Comparison of ENCODE assay signal across 9 mouse cellular contexts in the genomic region with DNA sequence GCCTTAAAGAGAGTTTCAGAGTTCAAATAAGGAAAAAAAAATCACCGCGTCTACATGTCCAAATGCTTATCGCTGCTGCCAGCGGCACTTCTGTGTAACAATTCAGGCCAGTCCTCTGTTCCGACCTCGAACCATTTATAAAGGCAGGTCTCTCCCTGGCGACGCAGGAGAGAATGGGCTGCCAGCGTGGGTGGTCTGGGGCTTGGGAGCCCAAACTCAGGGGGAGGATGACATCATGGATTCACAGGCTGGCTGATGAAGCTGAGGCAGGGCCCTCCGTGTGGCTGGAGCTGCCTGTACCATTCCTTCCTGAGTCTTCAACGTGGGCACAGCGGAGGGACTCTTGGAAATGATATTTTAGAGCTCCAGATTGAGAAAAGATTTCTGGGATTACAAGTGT.
A peak's percentile ranks its signal among the peaks of the same experiment; 100 is the strongest.
DNase-seq lines count a peak whose midpoint lies in the region; ATAC-seq and TF ChIP-seq lines count a peak whose summit lies in the region.
"Had no signal": no experiment of that assay in that cellular context is flagged by ENCODE, and none has a peak within 500 bp of the region (broad histone marks: within the 10 kb centered on the region; RNA-seq: fewer than 3 reads in every experiment).

No protein-coding gene starts in this region.

- no peaks in the 10 kb centered on the region for H3K9me3 ChIP-seq in kidney, embryonic 15.5 days (replicated peaks)
- no peaks in the 10 kb centered on the region for H3K9me3 ChIP-seq in embryonic facial prominence, embryonic 11.5 days (replicated peaks; ENCODE audit: control insufficient read depth, low read length)
- peaks cover 4% of the 10 kb centered on the region; the same call in 1 of the 2 replicates for H3K9me3 ChIP-seq in hindbrain, embryonic 10.5 days
- H3K9me3 ChIP-seq in midbrain, embryonic 10.5 days (replicated peaks), result 0 out of 2 replicates have a peak, but pooled peaks cover 3% of the 10 kb centered on the region
- no peaks in the 10 kb centered on the region for H3K9me3 ChIP-seq in liver, embryonic 12.5 days (replicated peaks)

- H3K36me3 ChIP-seq in kidney, embryonic 15.5 days, result no peaks in the 10 kb centered on the region
- no peaks in the 10 kb centered on the region for H3K36me3 ChIP-seq in kidney, adult 2 months (ENCODE audit: control insufficient read depth, insufficient read depth, low read length)
- no peaks in the 10 kb centered on the region for H3K36me3 ChIP-seq in embryonic facial prominence, embryonic 11.5 days (replicated peaks; ENCODE audit: control insufficient read depth, insufficient read depth, low read depth, low read length)
- H3K36me3 ChIP-seq in hindbrain, embryonic 10.5 days, result no peaks in the 10 kb centered on the region
- H3K36me3 ChIP-seq in midbrain, embryonic 10.5 days, result no peaks in the 10 kb centered on the region
- no peaks in the 10 kb centered on the region for H3K36me3 ChIP-seq in liver, embryonic 12.5 days
- H3K36me3 ChIP-seq: liver, embryonic 13.5 days had no signal

- H3K4me1 ChIP-seq in kidney, embryonic 15.5 days, result peaks cover 12% of the 10 kb centered on the region
- no peaks in the 10 kb centered on the region for H3K4me1 ChIP-seq in kidney, adult 2 months (ENCODE audit: control insufficient read depth, insufficient read depth, low read length)
- peaks cover 3% of the 10 kb centered on the region; the same call in 1 of the 2 replicates for H3K4me1 ChIP-seq in embryonic facial prominence, embryonic 11.5 days (ENCODE audit: control insufficient read depth, insufficient read depth, low read length)
- H3K4me1 ChIP-seq in hindbrain, embryonic 10.5 days (replicated peaks), result peaks cover 20% of the 10 kb centered on the region
- H3K4me1 ChIP-seq in midbrain, embryonic 10.5 days, result peaks cover 31% of the 10 kb centered on the region
- H3K4me1 ChIP-seq in liver, embryonic 12.5 days, result no peaks in the 10 kb centered on the region
- H3K4me1 ChIP-seq: liver, embryonic 13.5 days had no signal

- TF ChIP-seq POLR2A in kidney, adult 2 months (IDR thresholded peaks at IDR 0.05; ENCODE audit: low read depth, low read length), result no peak

- H3K27ac ChIP-seq in kidney, embryonic 15.5 days, result no peak overlapping the region
- H3K27ac ChIP-seq in kidney, adult 2 months (ENCODE audit: insufficient read depth, low read depth, low read length), result no peak overlapping the region
- no peak overlapping the region for H3K27ac ChIP-seq in embryonic facial prominence, embryonic 11.5 days (replicated peaks; ENCODE audit: low read depth, low read length)
- peak overlapping the region; percentile 74 for H3K27ac ChIP-seq in hindbrain, embryonic 10.5 days
- peak overlapping the region; percentile 70 for H3K27ac ChIP-seq in midbrain, embryonic 10.5 days (replicated peaks)
- H3K27ac ChIP-seq in liver, embryonic 12.5 days, result no peak overlapping the region
- H3K27ac ChIP-seq: liver, embryonic 13.5 days had no signal

- no peaks in the 10 kb centered on the region for H3K27me3 ChIP-seq in kidney, embryonic 15.5 days
- no peaks in the 10 kb centered on the region for H3K27me3 ChIP-seq in kidney, adult 2 months (replicated peaks; ENCODE audit: control insufficient read depth, insufficient read depth, low read length)
- no peaks in the 10 kb centered on the region for H3K27me3 ChIP-seq in embryonic facial prominence, embryonic 11.5 days (ENCODE audit: control insufficient read depth, insufficient read depth, low read length)
- peaks cover 6% of the 10 kb centered on the region; the same call in 1 of the 2 replicates for H3K27me3 ChIP-seq in hindbrain, embryonic 10.5 days (ENCODE audit: insufficient read depth, poor library complexity, severe bottlenecking)
- H3K27me3 ChIP-seq in midbrain, embryonic 10.5 days (ENCODE audit: low read depth, poor library complexity, severe bottlenecking), result peaks cover 15% of the 10 kb centered on the region; the same call in 1 of the 2 replicates
- no peaks in the 10 kb centered on the region for H3K27me3 ChIP-seq in liver, embryonic 12.5 days (replicated peaks)
- H3K27me3 ChIP-seq: liver, embryonic 13.5 days had no signal

- 33% methylated on average over 12 of the region's 12 CpGs for WGBS in kidney, embryonic 15.5 days
- 60% methylated on average over 12 of the region's 12 CpGs for WGBS in kidney, adult 2 months
- 20% methylated on average over 12 of the region's 12 CpGs for WGBS in embryonic facial prominence, embryonic 11.5 days
- 16% methylated on average over 12 of the region's 12 CpGs for WGBS in hindbrain, embryonic 10.5 days
- WGBS in midbrain, embryonic 10.5 days, result 22% methylated on average over 12 of the region's 12 CpGs
- 59% methylated on average over 12 of the region's 12 CpGs for WGBS in liver, embryonic 12.5 days (ENCODE audit: insufficient replicate concordance)

- H3K4me3 ChIP-seq in kidney, embryonic 15.5 days (replicated peaks), result no peak overlapping the region
- H3K4me3 ChIP-seq in kidney, adult 2 months (ENCODE audit: insufficient read depth, low read depth, low read length), result no peak overlapping the region
- H3K4me3 ChIP-seq in embryonic facial prominence, embryonic 11.5 days (ENCODE audit: low read depth, low read length), result no peak overlapping the region
- peak overlapping the region; percentile 32 for H3K4me3 ChIP-seq in hindbrain, embryonic 10.5 days
- H3K4me3 ChIP-seq in midbrain, embryonic 10.5 days, result peak overlapping the region; percentile 22
- H3K4me3 ChIP-seq in liver, embryonic 12.5 days, result no peak overlapping the region
- H3K4me3 ChIP-seq: liver, embryonic 13.5 days had no signal

- TF ChIP-seq CTCF in kidney, adult 2 months (conservative IDR thresholded peaks at IDR 0.05; ENCODE audit: insufficient read depth, insufficient read length, low read depth, low read length), result no peak

- no peak overlapping the region for H3K9ac ChIP-seq in kidney, embryonic 15.5 days
- H3K9ac ChIP-seq in embryonic facial prominence, embryonic 11.5 days (replicated peaks; ENCODE audit: low read length), result no peak overlapping the region; the same call in 1 of the 2 replicates
- H3K9ac ChIP-seq in liver, embryonic 12.5 days, result no peak overlapping the region
- H3K9ac ChIP-seq: liver, embryonic 13.5 days had no signal

- 0 out of 2 replicates have a peak overlapping the region, but pooled peaks have one; percentile 14 for H3K4me2 ChIP-seq in kidney, embryonic 15.5 days
- peak overlapping the region; percentile 13; the same call in 1 of the 2 replicates for H3K4me2 ChIP-seq in embryonic facial prominence, embryonic 11.5 days (ENCODE audit: low read depth, low read length)
- no peak overlapping the region for H3K4me2 ChIP-seq in liver, embryonic 12.5 days
- H3K4me2 ChIP-seq: liver, embryonic 13.5 days had no signal

- ATAC-seq in kidney, embryonic 15.5 days (replicated peaks; ENCODE audit: low FRiP score), result no peak
- ATAC-seq in embryonic facial prominence, embryonic 11.5 days (replicated peaks; ENCODE audit: insufficient number of reproducible peaks, low FRiP score, low TSS enrichment, low read depth), result peak; percentile 72
- ATAC-seq in liver, embryonic 12.5 days, result no peak

- DNase-seq in kidney, adult 2 months, result no peak
- DNase-seq in embryonic facial prominence, embryonic 11.5 days (ENCODE audit: low spot score), result peak; percentile 77
- DNase-seq in hindbrain, embryonic 10.5 days (ENCODE audit: low spot score), result peak; percentile 81
- peak; percentile 86 for DNase-seq in midbrain, embryonic 10.5 days (ENCODE audit: low spot score)
- DNase-seq in telencephalon, adult 2 months (ENCODE audit: low read depth, low spot score), result peak; percentile 12
- DNase-seq in kidney, postnatal 14 days, result no peak
- DNase-seq: liver, embryonic 13.5 days had no signal

Comparison
In these comparisons a context has a peak if more than half of its experiments do, and no peak if none do; other contexts are left out.
1. H3K27ac ChIP-seq: peak in hindbrain, embryonic 10.5 days (single experiment) and midbrain, embryonic 10.5 days (single experiment); none in kidney, embryonic 15.5 days (single experiment), kidney, adult 2 months (single experiment), embryonic facial prominence, embryonic 11.5 days (single experiment) and liver, embryonic 12.5 days (single experiment).
2. H3K4me3 ChIP-seq: peak in hindbrain, embryonic 10.5 days (single experiment) and midbrain, embryonic 10.5 days (single experiment); none in kidney, embryonic 15.5 days (single experiment), kidney, adult 2 months (single experiment), embryonic facial prominence, embryonic 11.5 days (single experiment) and liver, embryonic 12.5 days (single experiment).
3. DNase-seq: peak in embryonic facial prominence, embryonic 11.5 days (single experiment), hindbrain, embryonic 10.5 days (single experiment), midbrain, embryonic 10.5 days (single experiment) and telencephalon, adult 2 months (single experiment); none in kidney, adult 2 months (single experiment) and kidney, postnatal 14 days (single experiment).